13 mouse cellular contexts compared by ENCODE assay signal in genomic region chr19:54010973-54011372, GRCm38 (mm10).
"Had no signal": no experiment of that assay in that cellular context is flagged by ENCODE, and none has a peak within 500 bp of the region (broad histone marks: within the 10 kb centered on the region; RNA-seq: fewer than 3 reads in every experiment).

No protein-coding gene starts in this region.

- H3K36me3 ChIP-seq: liver, embryonic 13.5 days; midbrain, embryonic 13.5 days; neural tube, embryonic 12.5 days; stomach, embryonic 15.5 days had no signal

- ATAC-seq: intestine, embryonic 16.5 days; midbrain, embryonic 13.5 days had no signal

- H3K4me3 ChIP-seq: layer of hippocampus, adult 2 months; limb, embryonic 12.5 days; liver, embryonic 13.5 days; midbrain, embryonic 13.5 days; myocyte; neural tube, embryonic 12.5 days; stomach, embryonic 15.5 days had no signal

- H3K27me3 ChIP-seq: limb, embryonic 12.5 days; liver, embryonic 13.5 days; midbrain, embryonic 13.5 days; neural tube, embryonic 12.5 days; stomach, embryonic 15.5 days had no signal

- H3K27ac ChIP-seq: layer of hippocampus, adult 2 months; limb, embryonic 12.5 days; liver, embryonic 13.5 days; midbrain, embryonic 13.5 days; neural tube, embryonic 12.5 days; stomach, embryonic 15.5 days had no signal

- H3K9me3 ChIP-seq: limb, embryonic 12.5 days; liver, embryonic 13.5 days; midbrain, embryonic 13.5 days; neural tube, embryonic 12.5 days; stomach, embryonic 15.5 days had no signal

- H3K9ac ChIP-seq: limb, embryonic 12.5 days; liver, embryonic 13.5 days; lung, embryonic 14.5 days; midbrain, embryonic 13.5 days; neural tube, embryonic 12.5 days; stomach, embryonic 15.5 days had no signal

- H3K4me1 ChIP-seq: limb, embryonic 12.5 days; midbrain, embryonic 13.5 days; neural tube, embryonic 12.5 days had no signal

- H3K4me2 ChIP-seq: limb, embryonic 12.5 days; liver, embryonic 13.5 days; lung, embryonic 14.5 days; midbrain, embryonic 13.5 days; neural tube, embryonic 12.5 days; stomach, embryonic 15.5 days had no signal

- DNase-seq: kidney, adult 2 months; kidney, postnatal 25 days; liver, embryonic 13.5 days; lung, embryonic 14.5 days; lung, postnatal 4 days; thymus, postnatal 36 days had no signal
